Comparison of ENCODE assay signal across 19 mouse cellular contexts in genomic region chr4:110209613-110210012, GRCm38 (mm10).
DNase-seq lines count a peak whose midpoint lies in the region; ATAC-seq lines count a peak whose summit lies in the region.
"Had no signal": no experiment of that assay in that cellular context is flagged by ENCODE, and none has a peak within 500 bp of the region (broad histone marks: within the 10 kb centered on the region; RNA-seq: fewer than 3 reads in every experiment).

No protein-coding gene starts in this region.

- no peak for DNase-seq in hindbrain, embryonic 14.5 days (ENCODE audit: low spot score)
- DNase-seq in left cerebral cortex, postnatal 10 days (ENCODE audit: extremely low spot score in 1 of 2, low spot score in 2 of 2), result no peak
- DNase-seq in urinary bladder, postnatal 4 days (ENCODE audit: low spot score in 2 of 2), result no peak
- DNase-seq: adrenal gland, postnatal 14 days; cerebellum, adult 8-10 months; gastrocnemius, postnatal 25 days; kidney, adult 11 months; kidney, postnatal 14 days; liver; lung, adult 18-20 months; lung, postnatal 4 days; right cerebral cortex, postnatal 14 days had no signal

- H3K4me2 ChIP-seq in midbrain, embryonic 12.5 days (replicated peaks), result no peak overlapping the region
- H3K4me2 ChIP-seq in midbrain, embryonic 15.5 days, result no peak overlapping the region
- H3K4me2 ChIP-seq in forebrain, embryonic 13.5 days, result no peak overlapping the region
- no peak overlapping the region for H3K4me2 ChIP-seq in hindbrain, embryonic 14.5 days (replicated peaks)
- H3K4me2 ChIP-seq in neural tube, embryonic 15.5 days, result no peak overlapping the region
- H3K4me2 ChIP-seq: embryonic facial prominence, embryonic 15.5 days; heart, embryonic 13.5 days had no signal

- 54% methylated on average over 5 of the region's 5 CpGs for WGBS in midbrain, embryonic 12.5 days
- WGBS in midbrain, embryonic 15.5 days, result 24% methylated on average over 5 of the region's 5 CpGs
- WGBS in forebrain, embryonic 13.5 days, result 9% methylated on average over 5 of the region's 5 CpGs
- WGBS in hindbrain, embryonic 14.5 days, result 24% methylated on average over 5 of the region's 5 CpGs
- 23% methylated on average over 5 of the region's 5 CpGs for WGBS in neural tube, embryonic 15.5 days

- 0 out of 2 replicates have a peak overlapping the region, but pooled peaks have one; percentile 46 for H3K27ac ChIP-seq in midbrain, embryonic 12.5 days (replicated peaks)
- H3K27ac ChIP-seq in midbrain, embryonic 15.5 days, result no peak overlapping the region
- peak overlapping the region; percentile 77 for H3K27ac ChIP-seq in forebrain, embryonic 13.5 days
- H3K27ac ChIP-seq in hindbrain, embryonic 14.5 days, result 0 out of 2 replicates have a peak overlapping the region, but pooled peaks have one; percentile 54
- peak overlapping the region; percentile 25; the same call in 1 of the 2 replicates for H3K27ac ChIP-seq in neural tube, embryonic 15.5 days (replicated peaks)
- H3K27ac ChIP-seq: embryonic facial prominence, embryonic 15.5 days; heart, embryonic 13.5 days had no signal

- H3K4me1 ChIP-seq in midbrain, embryonic 12.5 days, result peaks cover 39% of the 10 kb centered on the region
- H3K4me1 ChIP-seq in midbrain, embryonic 15.5 days, result peaks cover 17% of the 10 kb centered on the region
- peaks cover 60% of the 10 kb centered on the region for H3K4me1 ChIP-seq in forebrain, embryonic 13.5 days
- H3K4me1 ChIP-seq in hindbrain, embryonic 14.5 days (replicated peaks; ENCODE audit: control insufficient read depth, insufficient read depth, low read length), result peaks cover 23% of the 10 kb centered on the region
- H3K4me1 ChIP-seq in neural tube, embryonic 15.5 days, result peaks cover 14% of the 10 kb centered on the region; the same call in 1 of the 2 replicates
- H3K4me1 ChIP-seq: embryonic facial prominence, embryonic 15.5 days had no signal

- no peaks in the 10 kb centered on the region for H3K27me3 ChIP-seq in midbrain, embryonic 12.5 days
- H3K27me3 ChIP-seq in midbrain, embryonic 15.5 days (replicated peaks), result no peaks in the 10 kb centered on the region
- no peaks in the 10 kb centered on the region for H3K27me3 ChIP-seq in forebrain, embryonic 13.5 days
- no peaks in the 10 kb centered on the region for H3K27me3 ChIP-seq in hindbrain, embryonic 14.5 days (ENCODE audit: control insufficient read depth, insufficient read depth, low read length)
- H3K27me3 ChIP-seq in neural tube, embryonic 15.5 days (replicated peaks), result no peaks in the 10 kb centered on the region
- H3K27me3 ChIP-seq: embryonic facial prominence, embryonic 15.5 days; heart, embryonic 13.5 days had no signal

- no peak overlapping the region for H3K9ac ChIP-seq in midbrain, embryonic 12.5 days (replicated peaks)
- no peak overlapping the region for H3K9ac ChIP-seq in midbrain, embryonic 15.5 days
- H3K9ac ChIP-seq in forebrain, embryonic 13.5 days, result no peak overlapping the region
- no peak overlapping the region for H3K9ac ChIP-seq in hindbrain, embryonic 14.5 days
- H3K9ac ChIP-seq in neural tube, embryonic 15.5 days (replicated peaks), result no peak overlapping the region
- H3K9ac ChIP-seq: embryonic facial prominence, embryonic 15.5 days; heart, embryonic 13.5 days had no signal

- H3K9me3 ChIP-seq in midbrain, embryonic 12.5 days, result no peaks in the 10 kb centered on the region
- no peaks in the 10 kb centered on the region for H3K9me3 ChIP-seq in midbrain, embryonic 15.5 days
- no peaks in the 10 kb centered on the region for H3K9me3 ChIP-seq in forebrain, embryonic 13.5 days (replicated peaks)
- H3K9me3 ChIP-seq in hindbrain, embryonic 14.5 days (ENCODE audit: control insufficient read depth, low read length), result no peaks in the 10 kb centered on the region
- H3K9me3 ChIP-seq in neural tube, embryonic 15.5 days (replicated peaks), result no peaks in the 10 kb centered on the region
- H3K9me3 ChIP-seq: embryonic facial prominence, embryonic 15.5 days; heart, embryonic 13.5 days had no signal

- peaks cover 56% of the 10 kb centered on the region for H3K36me3 ChIP-seq in midbrain, embryonic 12.5 days
- peaks cover 24% of the 10 kb centered on the region for H3K36me3 ChIP-seq in midbrain, embryonic 15.5 days (replicated peaks)
- H3K36me3 ChIP-seq in forebrain, embryonic 13.5 days (ENCODE audit: poor library complexity, severe bottlenecking), result peaks cover 46% of the 10 kb centered on the region
- peaks cover 79% of the 10 kb centered on the region for H3K36me3 ChIP-seq in hindbrain, embryonic 14.5 days (replicated peaks; ENCODE audit: control insufficient read depth, insufficient read depth)
- peaks cover 26% of the 10 kb centered on the region for H3K36me3 ChIP-seq in neural tube, embryonic 15.5 days
- H3K36me3 ChIP-seq: embryonic facial prominence, embryonic 15.5 days; G1E had no signal

- no peak overlapping the region for H3K4me3 ChIP-seq in midbrain, embryonic 12.5 days
- H3K4me3 ChIP-seq in midbrain, embryonic 15.5 days, result no peak overlapping the region
- no peak overlapping the region for H3K4me3 ChIP-seq in forebrain, embryonic 13.5 days
- H3K4me3 ChIP-seq in hindbrain, embryonic 14.5 days (replicated peaks; ENCODE audit: low read length), result no peak overlapping the region
- no peak overlapping the region for H3K4me3 ChIP-seq in neural tube, embryonic 15.5 days (replicated peaks)
- H3K4me3 ChIP-seq: embryonic facial prominence, embryonic 15.5 days; heart, embryonic 13.5 days had no signal

- intact Hi-C loops in left cerebral cortex, postnatal 10 days (cut with DNase I), result no loop called here

- 0 out of 2 replicates have a peak, but pooled peaks have one; percentile 53 for ATAC-seq in midbrain, embryonic 12.5 days (ENCODE audit: low FRiP score, low read depth)
- no peak for ATAC-seq in midbrain, embryonic 15.5 days (replicated peaks)
- peak; percentile 69 for ATAC-seq in forebrain, embryonic 13.5 days
- no peak for ATAC-seq in hindbrain, embryonic 14.5 days (ENCODE audit: low FRiP score)
- ATAC-seq in neural tube, embryonic 15.5 days (ENCODE audit: low FRiP score), result no peak

Comparison
In these comparisons a context has a peak if more than half of its experiments do, and no peak if none do; other contexts are left out.
1. ATAC-seq: peak in midbrain, embryonic 12.5 days (single experiment) and forebrain, embryonic 13.5 days (single experiment); none in midbrain, embryonic 15.5 days (single experiment), hindbrain, embryonic 14.5 days (single experiment) and neural tube, embryonic 15.5 days (single experiment).